Mouse (Mus musculus) cerebellum, adult 9-10 months (tissue): ENCODE results near the gene Bsx.

Experiments used
- DNase-seq: peaks from one replicate; pipeline ENCODE4 v3.0.0; 2022

Bsx gene

GRCm38 (mm10) chr9:40873556-40874470, at the start of gene Bsx:
Gene Bsx, plus strand, starts transcription at chr9:40874127.
- DNase-seq, result no peak

- DNase-seq, result no peak
These were observed 48.3 kb upstream of the Bsx start for GRCm38 (mm10) chr9:40825601-40826000.

- DNase-seq, result no peak
These were observed 46.6 kb upstream of the Bsx start for GRCm38 (mm10) chr9:40827366-40827765.

DNA sequence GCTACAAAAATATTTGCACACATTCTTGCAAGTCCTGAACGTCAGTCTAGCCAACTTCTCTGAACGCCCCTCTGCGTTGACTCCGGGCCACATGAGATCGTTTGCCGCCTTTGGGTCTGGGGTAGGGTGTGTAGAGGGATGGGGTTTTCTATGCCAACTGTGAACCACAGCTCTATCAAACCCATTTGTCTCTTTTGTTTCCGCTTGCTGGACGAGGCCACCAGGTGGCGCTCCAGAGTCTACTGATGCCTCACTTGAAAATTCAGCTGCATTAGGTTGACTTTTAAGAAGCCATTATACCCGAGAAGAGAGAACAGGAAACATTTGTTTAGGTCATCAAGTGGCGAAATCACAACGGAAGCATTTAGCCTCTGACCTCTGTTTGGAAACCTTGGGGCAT, 39.4 kb upstream of the Bsx start:
- DNase-seq, result peak; percentile 84

DNA sequence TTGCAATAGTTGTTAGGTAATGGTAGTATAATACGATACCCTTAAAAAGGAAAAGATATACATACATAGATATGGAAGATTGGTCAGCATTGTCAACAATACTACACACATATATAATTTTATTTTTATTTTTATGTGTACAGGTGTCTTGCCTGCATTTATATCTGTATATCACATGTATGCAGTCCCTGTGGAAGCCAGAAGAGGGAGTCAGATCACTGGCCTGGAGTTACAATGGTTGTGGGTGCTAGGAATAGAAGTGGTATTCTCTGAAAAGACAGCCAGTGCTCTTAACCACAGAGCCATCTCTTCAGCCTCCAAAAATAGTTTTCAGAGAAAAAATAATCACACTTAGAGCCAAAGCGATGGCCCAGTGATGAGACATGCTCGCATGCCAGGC, 37.2 kb upstream of the Bsx start:
- no peak for DNase-seq

GRCm38 (mm10) chr9:40839662-40840061, 34.3 kb upstream of the Bsx start:
- DNase-seq, result no peak

GRCm38 (mm10) chr9:40851515-40851914, 22.4 kb upstream of the Bsx start:
- no peak for DNase-seq

GRCm38 (mm10) chr9:40858461-40859160, 15.3 kb upstream of the Bsx start:
- no peak for DNase-seq

- no peak for DNase-seq
These were observed 14.7 kb upstream of the Bsx start for GRCm38 (mm10) chr9:40859196-40859595.

DNA sequence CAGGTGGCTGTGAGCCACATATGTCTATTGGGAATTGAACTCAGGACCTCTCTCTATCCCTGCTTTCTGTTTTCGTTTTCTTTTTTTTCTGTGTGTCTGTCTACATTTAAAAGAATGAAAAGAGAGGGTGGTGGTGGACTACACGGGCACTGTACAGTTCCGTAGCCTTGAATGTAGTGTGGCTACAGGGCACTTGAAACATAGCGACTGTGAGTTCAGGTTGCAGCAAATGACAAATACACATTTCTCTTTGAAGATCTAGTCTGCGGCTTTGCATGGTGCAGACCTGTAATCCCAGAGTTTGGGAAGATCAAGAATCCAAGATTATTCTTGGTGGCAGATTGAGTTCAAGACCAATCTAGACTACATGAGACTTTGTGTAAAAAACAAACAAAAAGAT, 3.6 kb upstream of the Bsx start:
- no peak for DNase-seq

DNA sequence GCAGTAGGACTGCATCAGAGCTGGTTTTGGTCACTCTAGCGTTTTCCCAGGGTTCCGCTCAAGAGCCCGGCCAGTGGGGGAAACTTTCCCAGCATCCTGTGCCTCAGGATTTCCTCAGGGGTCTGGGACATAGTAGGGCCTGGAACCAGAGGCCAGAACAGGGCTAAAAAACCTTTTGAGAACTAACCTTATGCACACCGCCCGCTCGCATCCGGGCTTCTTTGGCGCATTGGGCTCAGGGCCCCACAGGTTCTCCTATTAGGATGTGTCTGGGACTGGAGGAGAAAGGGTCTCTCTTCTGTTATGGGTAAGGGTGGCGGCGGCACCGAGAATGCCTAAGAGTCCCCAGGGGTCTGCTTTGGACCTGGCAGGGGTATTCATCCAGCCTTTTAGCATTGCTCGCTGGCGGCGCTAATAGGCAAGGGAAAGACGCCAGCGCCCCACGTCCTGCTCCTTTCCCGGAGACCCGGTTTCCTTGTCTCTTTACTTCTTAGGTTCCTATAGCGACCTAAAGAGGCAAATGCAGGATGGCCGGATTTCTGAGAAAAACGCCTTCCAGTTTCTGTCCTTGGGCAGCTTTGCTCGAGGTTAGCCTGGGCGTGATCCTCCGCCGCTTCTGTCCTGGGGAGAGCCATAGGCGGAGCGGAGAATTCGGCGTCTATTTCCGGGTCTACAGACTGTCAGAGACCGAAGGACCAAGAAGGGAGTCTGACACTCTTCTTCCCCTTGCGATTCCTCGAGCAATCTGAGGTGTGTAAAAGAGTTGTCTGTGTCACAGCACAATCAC, 2.4 kb upstream of the Bsx start:
- DNase-seq, result no peak

- no peak for DNase-seq
These were observed 1.8 kb upstream of the Bsx start for GRCm38 (mm10) chr9:40872156-40872478.

- no peak for DNase-seq
These were observed 1.0 kb downstream of the Bsx start for GRCm38 (mm10) chr9:40874961-40875360.

- DNase-seq, result no peak
These were observed 1.5 kb downstream of the Bsx start for GRCm38 (mm10) chr9:40875431-40875830.

DNA sequence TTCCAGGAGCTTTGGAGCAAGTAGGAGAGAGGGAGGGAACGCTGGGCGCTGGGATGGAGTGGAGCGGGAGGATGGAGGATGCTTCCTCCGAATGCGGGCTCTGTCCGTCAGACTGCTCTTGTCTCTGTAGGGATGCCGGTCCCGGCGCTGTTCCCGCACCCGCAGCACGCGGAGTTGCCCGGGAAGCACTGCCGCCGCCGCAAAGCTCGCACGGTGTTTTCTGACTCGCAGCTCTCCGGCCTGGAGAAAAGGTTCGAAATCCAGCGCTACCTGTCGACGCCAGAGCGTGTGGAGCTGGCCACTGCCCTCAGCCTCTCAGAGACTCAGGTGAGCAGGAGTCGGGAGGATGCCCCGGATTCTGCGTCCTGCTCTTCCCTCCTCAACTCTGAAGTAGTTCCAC, 2.2 kb downstream of the Bsx start:
- no peak for DNase-seq

DNA sequence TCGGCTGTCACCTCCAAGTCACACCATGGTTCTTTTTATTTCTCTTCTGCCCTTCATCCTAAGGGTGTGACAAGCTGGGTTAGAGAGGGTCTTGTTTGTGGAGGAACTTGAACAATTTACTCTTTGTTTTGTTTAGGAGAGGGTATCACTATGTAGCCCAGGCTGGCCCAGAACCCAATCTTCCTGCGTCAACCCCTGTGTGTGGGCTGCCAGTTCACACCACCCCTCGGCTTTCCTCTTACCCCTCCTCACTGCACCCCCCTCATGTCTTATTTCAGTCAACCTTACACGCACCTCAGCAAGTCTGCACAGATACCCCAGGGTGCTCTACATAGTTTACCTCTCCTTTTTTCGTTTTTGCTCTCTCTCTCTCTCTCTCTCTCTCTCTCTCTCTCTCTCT, 2.8 kb downstream of the Bsx start:
- DNase-seq, result no peak

DNA sequence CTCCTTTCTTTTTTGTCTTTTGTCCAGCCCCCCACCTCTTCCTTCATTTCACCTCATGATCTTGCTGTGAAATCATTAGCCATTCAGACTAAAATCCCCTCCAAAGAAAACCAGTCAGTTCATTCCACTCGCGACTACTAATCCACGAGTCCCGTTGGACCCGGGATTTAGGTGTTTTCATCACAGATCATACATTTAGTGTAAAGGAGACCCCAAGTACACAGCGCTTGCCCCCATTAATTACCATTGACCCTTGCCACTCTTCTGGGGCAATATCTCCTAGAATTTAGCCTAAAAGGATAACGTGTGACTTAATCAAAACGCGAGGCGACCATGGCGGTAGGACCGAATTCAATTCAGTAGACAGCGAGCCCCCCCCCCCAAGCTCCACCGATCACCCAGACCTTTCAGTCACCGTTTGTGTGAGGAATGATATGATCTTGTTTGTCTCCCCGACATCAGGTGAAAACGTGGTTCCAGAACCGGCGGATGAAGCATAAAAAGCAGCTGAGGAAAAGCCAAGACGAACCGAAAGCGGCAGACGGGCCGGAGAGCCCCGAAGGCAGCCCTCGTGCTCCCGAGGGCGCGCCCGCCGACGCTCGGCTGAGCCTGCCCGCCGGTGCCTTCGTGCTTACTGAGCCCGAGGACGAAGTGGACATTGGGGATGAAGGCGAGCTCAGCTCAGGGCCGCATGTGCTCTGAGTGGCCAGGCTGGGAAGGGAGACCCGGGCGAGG, 3.4 kb downstream of the Bsx start:
- DNase-seq, result no peak

DNA sequence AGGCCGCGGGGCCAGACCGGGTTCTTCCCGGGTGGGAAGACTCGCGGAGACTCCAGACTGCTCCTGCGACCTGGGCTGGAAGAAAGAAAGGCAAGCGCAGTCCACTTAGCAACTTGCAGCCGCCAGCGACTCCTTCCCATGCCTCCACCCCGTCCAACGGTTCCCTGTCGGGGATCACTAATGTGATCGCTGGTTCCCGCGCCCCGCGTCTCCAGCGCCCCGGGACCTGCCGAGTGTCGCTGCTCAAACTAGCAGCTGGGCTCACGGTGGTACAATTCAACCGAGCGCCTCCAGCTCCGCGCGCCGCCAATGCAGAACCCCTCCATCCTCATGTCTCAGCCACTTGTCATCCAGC, 3.9 kb downstream of the Bsx start:
- DNase-seq, result no peak

DNA sequence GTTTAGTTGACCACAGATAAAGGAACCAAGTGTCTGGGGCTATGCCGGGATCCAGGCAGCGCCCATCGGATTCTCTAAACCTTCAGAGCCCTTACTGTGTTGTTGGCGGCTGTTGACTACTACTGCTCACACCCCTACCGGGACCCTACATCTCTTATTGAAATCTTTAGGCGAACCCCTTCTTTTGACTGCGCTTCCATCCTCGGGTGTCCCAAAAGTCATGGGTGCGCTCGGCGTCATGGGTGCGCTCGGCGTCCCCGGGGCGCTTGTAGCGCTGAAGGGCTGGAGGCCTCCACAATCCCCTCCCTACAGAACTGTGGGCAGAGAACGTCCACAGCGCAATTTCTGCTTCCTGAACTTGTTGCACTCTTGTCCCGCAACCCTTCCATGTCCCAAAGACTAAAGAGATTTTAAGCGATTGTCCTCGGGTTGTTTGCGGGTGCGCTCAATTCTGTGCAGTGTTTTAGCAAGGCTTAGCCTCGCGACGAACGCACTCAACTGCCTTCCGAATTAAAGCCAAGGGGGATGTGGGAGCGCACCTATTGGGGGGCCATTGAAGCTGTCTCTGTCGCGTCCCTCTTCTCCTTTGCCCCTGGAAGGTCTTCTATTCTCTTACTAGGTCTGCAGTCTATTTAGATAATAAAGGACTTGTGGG, 4.5 kb downstream of the Bsx start:
- no peak for DNase-seq

DNA sequence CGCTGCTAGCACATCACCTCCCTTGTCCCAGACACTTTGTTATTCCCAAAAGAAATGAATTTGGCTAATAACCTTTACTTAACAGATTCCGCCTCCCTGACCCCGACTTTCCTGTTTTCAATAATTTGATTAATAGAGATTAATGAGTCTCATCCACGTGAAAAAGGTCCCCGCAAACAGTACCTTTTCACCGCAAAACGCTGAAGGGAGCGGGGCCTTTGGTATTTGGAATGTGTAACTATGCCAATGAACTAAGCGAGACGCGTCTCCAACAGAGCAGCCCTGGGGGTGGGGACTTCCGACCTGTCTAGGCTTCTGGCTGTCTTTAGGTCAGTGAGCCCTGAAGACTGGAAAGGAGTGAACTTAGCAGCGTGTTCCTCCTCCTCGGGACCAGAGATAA, 5.1 kb downstream of the Bsx start:
- no peak for DNase-seq

DNA sequence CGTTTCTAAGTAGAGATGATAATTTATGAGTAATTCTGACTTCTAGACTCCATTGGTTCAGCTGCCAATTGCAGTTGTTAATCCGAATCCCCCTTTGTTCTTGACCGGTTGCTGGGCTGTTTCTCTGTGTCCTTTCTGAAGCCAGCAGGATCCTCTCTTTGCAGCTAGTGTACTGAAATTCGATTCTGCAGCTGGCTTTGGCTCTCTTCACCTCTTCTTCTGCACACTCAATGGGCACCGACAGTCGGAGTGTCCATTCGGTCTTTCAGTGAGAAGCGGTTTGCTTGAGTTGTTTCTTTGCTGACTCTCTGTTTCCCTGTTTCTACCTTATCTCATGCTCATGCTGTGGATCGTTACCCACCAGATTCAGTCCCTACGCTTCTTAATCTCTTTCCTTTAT, 11.7 kb downstream of the Bsx start:
- no peak for DNase-seq

GRCm38 (mm10) chr9:40889389-40889788, 15.5 kb downstream of the Bsx start:
- DNase-seq, result no peak

- DNase-seq, result no peak
These were observed 18.5 kb downstream of the Bsx start for GRCm38 (mm10) chr9:40892456-40892855.
